Mouse (Mus musculus) gastrocnemius, adult 18-20 months (tissue): ENCODE data around the gene Lancl3. TPM values are rescaled to one million over a fixed set of nuclear protein-coding genes. Genes with fewer than 3 reads are reported as not detected.
"Not testable (repeated sequence)": the region's sequence is repeated elsewhere in the genome, so short reads cannot be mapped to it uniquely, and the experiment has no call there.

Source experiments
- DNase-seq: peaks from one replicate; pipeline ENCODE4 v3.0.0; 2021; ENCODE audit warnings: low spot score
- total RNA-seq, 2 experiments: library from RNA; stranded (reverse); gene quantifications; 2 replicates each; pipeline ENCODE4 v1.2.3; 2021

Gene Lancl3
- total RNA-seq, 2 experiments from 2014 or later: 0.64 to 0.73 TPM

DNA sequence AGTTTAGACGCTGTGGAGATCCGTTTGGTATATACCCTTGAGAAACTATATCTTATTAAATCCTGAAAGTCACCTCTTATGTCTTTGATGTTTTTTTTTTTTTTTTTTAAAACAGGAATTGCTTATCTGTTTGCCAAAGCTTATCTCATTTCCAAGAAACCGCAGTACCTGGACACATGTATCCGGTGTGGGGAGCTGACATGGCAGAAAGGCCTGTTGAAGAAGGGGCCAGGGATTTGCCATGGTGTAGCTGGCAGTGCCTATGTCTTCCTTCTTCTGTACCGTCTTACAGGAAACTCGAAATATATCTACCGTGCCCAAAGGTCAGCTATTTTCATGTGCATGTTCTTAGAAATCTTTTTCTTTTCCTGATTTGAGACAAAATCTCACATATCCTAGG, 58.1 kb downstream of the Lancl3 start:
- no peak for DNase-seq

DNA sequence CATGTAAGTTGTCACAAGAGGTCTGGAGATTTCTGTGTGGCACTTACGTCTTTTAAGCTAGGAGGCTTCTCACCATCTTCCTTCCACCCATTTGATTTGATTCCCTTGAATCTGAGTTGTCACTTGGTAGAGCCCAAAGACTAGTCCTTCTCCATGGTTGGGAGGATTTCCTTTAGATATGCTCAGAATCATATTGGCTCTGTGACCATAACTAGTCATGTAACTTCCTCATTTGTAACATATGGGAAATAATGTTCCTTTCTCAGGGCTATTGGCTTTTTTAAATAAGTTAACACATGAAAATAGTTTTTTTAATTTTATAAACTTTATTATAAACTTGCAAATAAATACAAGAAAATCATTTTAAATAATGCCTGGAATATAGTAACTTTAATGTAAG, 59.6 kb downstream of the Lancl3 start:
- no peak for DNase-seq

DNA sequence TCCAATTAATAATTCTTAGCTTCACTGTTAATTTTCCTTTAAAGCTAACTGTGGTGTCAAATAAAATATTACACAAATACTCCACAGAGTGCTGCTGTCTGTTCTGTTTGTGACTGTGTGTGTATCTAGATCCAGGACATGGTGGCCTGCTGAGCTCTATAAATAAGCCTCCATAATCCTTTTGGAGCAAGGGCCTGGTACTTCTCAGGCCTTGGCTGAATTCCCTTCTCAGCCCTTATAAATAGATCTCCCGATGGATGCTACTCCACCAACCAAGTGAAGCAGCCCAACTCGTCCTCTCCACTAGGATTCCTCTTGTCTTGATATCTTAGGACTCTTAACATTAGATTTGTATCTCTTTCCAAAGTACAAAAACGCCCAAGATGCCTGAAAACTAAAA, 71.4 kb downstream of the Lancl3 start:
- peak; percentile 8 for DNase-seq

DNA sequence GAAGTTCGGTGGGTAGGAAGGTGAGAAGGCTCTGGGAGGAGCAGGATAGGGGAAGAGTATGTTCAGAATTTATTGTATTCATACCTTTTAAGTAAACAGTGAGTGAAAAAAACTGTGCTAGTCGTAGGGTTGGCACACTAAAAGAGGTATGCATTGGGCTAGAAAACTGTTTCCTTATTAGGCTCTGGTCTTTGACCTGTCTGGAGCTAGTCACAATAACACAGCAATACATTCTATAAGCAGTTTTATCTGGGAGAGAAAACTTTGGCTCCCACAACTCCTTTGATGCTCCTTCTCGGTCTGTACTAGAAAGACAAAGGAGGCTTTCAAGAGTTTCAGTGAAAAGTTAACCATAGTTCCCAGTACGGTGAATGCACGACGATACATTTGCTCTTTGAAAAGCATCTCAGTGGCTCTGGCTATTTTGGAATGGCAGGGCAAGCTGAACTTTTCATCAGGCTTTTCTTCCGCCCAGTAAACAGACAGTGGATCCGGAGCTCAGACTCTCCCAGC, 72.3 kb downstream of the Lancl3 start:
- no peak for DNase-seq

DNA sequence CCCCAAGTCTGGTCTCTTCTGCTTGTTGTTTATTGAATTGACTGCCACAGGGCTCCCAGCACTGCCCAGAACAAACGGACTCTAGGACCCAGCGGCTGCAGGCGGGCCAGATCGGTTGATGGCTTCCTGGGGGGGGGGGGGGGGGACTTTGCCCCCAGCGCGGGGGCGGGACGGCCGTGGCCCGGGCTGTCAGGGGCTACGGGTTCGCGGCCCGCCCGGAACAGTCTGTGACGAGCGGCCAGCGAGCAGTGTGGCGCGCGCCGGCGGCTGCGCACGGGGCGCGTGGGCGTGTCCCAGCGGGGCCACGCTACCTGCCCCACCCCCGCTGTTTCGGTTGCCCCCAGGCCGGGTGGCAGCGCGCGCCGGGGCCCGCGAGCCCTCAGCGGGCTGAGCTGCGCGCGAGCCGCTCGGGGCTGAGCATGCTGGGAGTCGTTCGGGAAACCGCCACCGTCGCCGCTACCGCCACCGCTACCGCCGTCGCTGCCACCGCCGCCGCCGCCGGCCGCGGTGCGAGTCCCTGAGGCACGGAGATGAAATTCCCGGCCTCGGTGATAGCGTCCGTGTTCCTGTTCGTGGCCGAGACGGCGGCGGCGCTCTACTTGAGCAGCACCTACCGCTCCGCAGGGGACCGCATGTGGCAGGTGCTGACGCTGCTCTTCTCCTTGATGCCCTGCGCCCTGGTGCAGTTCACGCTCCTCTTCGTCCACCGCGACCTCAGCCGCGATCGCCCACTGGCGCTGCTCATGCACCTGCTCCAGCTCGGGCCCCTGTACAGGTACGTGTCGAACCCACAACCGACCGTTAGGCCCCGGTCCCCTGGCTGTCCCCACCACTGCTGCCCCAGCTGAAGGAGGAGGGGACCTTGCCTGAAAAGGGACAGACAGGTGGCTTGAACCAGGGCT, 73.0 kb downstream of the Lancl3 start, which contains the start of gene Xk:
Gene Xk, plus strand, starts transcription at position 297 of the 902 bp plus-strand sequence.
- DNase-seq: peak; percentile 14

DNA sequence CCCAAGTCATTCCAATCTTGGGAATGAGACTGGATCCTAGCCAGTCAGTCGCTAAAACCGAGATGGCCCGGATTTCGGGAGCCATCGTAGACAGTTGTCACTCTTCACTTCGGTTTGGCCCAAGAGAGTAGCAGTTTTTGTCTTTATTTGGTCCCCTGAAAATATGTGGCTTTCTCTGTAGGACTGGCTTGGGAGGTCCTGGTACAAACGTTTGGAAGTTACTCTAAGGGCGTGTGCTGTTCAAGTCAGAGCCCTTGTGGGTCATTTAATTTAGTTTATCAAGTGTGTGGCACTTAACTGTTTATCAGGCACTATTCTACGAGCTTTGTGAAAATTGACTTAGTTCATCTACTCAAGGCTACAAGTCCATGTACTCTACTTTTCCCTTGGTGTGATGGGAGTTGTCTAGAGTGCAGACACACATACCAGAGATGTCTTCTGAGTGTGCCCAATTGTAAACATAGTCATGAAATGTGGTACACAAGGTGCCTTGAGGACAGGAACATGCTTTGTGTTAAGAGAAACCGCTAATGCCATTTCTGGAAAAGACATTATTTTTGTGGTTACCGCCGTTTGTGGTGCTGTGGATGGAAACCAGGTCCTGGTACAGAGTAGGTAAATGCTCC, 73.8 kb downstream of the Lancl3 start:
- no peak for DNase-seq

DNA sequence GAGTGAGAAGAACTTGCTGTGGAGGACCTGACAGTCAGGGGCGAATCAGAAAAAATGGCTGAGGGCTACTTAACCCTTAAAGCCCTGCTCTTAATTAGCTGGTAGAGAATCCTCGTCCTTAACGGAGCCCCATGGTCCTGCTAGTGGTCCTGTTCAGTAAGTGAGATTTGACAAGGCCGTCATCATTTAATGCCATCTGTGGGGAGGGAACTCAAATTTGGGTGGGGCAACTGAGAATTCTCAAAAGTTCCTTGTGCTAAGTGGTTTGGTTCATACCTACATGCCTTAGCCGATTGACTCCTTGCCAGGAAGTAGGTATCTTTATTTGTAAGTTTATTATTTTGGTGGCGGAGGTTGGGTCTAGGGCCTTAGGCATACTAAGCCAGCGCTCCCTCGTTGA, 74.6 kb downstream of the Lancl3 start:
- no peak for DNase-seq

DNA sequence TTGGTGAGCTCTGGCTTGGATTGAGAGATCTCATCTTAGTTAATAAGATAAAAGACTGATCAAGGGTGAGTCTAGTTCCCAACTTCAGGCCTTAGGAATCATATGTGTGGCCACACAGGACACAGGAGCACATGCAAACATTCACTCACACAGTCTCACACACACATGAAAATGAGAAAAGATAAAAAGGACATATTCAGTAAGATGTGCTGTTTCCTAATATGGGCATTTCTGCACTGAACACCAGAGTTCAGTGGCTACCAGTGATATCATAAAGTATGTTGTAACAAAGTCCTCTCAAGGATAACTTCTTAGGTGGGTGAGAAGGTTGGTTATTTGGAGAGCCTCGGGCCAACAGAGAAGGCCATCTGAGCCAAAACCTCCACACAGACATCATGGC, 83.8 kb downstream of the Lancl3 start, which contains the start of gene H2al1m:
Gene H2al1m, plus strand, starts transcription at position 301 of the 400 bp plus-strand sequence.
- DNase-seq: not testable (repeated sequence)

DNA sequence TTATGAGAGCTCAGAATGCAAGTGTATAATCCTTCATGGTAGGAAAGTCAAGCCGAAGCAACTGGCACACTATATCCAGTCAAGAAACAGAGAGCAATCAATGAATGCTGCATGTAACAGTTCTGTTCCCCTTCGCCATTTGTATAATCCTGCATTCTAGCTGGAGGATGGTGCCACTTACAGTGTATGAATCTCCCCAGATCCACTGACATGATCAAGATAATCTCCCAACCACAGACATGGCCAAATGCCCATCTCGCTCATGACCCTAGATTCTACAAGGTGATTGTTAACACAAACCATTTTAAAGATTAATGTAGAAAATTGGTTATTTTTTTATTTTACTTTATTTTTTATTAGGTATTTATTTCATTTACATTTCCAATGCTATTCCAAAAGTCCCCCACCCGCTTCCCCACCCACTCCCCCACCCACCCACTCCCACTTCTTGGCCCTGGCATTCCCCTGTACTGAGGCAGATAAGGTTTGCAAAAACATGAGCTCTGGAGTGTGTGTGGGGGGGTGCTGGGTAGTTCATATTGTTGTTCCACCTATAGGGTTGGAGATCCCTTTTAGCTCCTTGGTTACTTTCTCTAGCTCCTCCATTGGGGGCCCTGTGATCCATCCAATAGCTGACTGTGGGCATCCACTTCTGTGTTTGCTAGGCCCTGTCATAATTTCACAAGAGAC, 93.6 kb downstream of the Lancl3 start:
- not testable (repeated sequence) for DNase-seq

DNA sequence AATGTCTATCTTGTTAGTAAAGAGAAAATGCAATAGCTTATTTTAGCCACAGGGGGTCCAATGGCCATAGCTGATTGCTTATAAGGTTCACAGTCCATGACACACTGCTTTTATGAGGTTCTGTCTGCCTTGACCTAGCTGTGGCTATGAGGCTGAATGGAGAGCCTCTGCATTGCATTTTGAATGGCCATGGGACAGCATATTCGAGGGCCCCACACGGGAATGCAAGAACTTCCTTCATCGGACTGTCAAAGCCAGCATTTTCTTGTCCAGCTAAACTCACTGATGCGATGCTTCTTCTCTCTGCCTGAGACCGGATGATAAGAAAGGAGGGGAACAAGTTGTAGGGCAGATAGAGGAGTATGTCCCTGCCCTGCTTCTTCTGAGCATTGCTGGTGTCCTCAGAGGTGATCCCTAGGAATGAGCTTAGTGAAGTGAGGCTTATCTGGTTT, 98.7 kb downstream of the Lancl3 start:
- no peak for DNase-seq

DNA sequence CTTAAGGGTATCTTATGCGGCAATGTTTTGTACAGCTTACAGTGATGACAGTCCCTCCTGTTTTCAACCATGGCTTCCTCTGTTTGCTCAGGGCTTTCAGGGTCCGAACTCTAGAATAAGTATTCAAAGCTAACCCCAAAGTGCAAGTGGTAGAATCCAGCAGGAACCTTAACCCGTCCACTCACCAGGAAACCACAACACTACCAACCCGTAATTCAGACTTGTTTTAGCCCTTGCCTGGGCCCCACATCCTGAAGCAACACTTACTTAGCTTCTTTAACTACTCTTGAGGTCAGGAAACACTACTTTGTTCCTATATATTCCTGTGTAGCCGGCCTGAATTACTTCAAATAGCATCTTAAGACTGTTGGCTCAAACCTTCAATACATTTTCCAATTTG, 103.1 kb downstream of the Lancl3 start:
- no peak for DNase-seq

DNA sequence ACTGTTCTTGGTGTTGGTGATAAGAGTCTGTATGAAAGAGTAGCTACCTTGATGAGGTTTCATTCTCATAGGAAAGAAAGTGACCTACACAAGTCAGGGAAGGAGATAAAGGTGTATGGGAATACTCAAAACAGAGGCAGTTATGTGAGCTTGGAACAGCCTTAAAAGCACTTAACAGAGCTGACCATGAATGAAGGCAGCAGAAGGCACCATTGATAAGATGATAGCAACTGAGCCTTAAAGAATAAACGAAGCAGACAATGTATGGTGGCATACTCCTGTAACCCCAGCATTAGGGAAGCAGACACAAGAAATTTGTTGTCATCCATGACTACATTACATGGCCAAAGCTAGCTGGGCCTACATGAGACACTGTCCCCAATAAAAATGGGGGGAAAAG, 103.8 kb downstream of the Lancl3 start:
- no peak for DNase-seq

DNA sequence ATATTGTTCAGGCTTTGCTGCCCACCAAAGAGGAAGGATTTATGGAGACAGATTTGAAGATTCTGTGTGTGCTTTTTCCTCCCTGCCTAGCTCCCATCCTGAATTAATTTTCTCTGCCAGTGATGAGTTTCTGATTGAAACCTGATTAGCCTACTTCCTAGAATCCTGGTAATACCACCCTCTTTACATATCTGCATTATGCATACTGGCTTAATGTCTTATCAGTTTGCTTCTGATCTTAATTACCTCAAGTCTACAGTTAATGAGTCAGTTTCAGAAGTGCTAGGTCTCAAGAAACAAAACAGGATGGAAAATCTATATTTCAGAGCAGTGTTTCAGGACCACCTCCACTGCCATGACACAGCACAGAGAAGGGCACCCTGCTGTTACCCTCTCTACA, 116.8 kb downstream of the Lancl3 start:
- DNase-seq: not testable (repeated sequence)

Other genes with a start within 250 kb of the Lancl3 start
- gene Fthl17b, start 236.9 kb upstream of the Lancl3 start, total RNA-seq: not detected
- not detected for gene Fthl17c, start 223.3 kb upstream of the Lancl3 start, total RNA-seq
- not detected for gene Fthl17d, start 213.1 kb upstream of the Lancl3 start, total RNA-seq
- not detected for gene Fthl17e, start 166.4 kb upstream of the Lancl3 start, total RNA-seq
- not detected for gene Fthl17f, start 136.9 kb upstream of the Lancl3 start, total RNA-seq
- not detected for gene 4930402K13Rik, start 95.3 kb upstream of the Lancl3 start, total RNA-seq
- not detected for gene Gm14862, start 57.0 kb downstream of the Lancl3 start, total RNA-seq
- gene Xk, start 72.9 kb downstream of the Lancl3 start, total RNA-seq: 1 to 10 TPM; 4.7 to 6.5 TPM
- under 1 TPM in 1 of 2 experiments, not detected in 1; 0.64 TPM for gene H2al1m, start 83.9 kb downstream of the Lancl3 start, total RNA-seq
- gene H2al1k, start 150.7 kb downstream of the Lancl3 start, total RNA-seq: not detected